Mouse (Mus musculus) spleen, adult 12 weeks (tissue): Measurements from ENCODE around the gene Casp8.
"Not testable (repeated sequence)": the region's sequence is repeated elsewhere in the genome, so short reads cannot be mapped to it uniquely, and the experiment has no call there.

Experiments
- DNase-seq: peaks from one replicate; pipeline ENCODE4 v3.0.0; 2022; ENCODE audit warnings: low spot score

Casp8 gene

DNA sequence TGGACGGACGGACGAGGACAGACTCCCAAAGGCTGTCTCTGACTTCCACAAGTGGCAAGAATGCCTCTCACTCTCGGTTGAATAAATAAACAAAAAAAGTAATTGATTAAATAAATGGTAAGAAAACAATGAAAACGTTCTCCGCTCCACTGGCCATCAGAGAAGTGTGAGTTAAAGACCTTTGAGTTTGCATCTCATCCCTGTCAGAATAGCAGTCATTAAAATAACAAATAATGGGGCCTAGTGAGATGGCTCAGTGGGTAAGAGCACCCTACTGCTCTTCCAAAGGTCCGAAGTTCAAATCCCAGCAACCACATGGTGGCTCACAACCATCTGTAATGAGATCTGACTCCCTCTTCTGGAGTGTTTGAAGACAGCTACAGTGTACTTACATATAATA lies 5.5 kb downstream of the Casp8 start:
- not testable (repeated sequence) for DNase-seq

GRCm38 (mm10) chr1:58801558-58802285 lies 6.5 kb downstream of the Casp8 start:
- no peak for DNase-seq

DNA sequence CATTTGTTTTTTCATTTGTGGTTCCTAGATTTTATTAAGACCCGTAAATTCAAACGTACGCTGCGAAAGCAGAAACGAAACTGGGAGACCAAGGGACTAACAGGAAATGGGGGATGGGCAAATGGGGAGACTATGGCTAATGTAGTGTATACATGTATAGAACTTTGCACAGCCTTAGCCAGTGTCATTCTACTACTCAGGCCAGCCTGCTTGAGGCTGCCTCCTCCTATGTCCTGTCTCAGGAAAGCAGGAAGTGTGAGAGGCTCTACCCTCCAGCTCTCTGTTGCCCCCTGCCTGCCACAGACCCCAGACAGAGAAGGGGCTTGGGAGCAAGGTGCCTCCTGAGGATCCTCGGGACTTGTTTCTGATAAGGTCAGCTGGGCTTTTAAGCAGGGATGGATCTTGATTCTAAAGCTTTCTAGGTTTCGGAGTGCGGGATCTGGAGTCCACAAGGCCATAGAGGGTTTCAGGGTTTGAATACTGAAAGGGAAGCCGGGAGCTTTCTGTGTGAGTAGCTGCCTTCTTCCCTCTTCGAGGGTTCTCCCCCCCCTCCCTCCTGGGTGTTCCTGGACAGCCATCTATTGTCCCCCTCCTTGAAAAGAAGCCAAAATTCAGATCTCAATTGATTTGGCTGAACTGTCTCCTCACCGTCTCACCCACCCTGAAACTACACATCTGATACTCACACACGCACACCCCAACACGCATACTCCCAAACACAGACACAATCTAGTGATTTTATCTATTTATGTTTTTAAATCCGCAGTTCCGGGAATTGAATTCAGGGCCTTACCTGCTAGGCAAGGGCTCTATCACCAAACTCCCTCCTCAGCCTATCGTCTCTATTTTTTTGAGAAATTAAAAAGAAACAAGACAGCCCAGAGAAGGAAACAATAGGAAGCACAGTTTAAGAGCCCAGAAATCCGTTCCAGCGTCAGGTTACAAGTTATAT lies 7.4 kb downstream of the Casp8 start:
- DNase-seq: peak; percentile 45

DNA sequence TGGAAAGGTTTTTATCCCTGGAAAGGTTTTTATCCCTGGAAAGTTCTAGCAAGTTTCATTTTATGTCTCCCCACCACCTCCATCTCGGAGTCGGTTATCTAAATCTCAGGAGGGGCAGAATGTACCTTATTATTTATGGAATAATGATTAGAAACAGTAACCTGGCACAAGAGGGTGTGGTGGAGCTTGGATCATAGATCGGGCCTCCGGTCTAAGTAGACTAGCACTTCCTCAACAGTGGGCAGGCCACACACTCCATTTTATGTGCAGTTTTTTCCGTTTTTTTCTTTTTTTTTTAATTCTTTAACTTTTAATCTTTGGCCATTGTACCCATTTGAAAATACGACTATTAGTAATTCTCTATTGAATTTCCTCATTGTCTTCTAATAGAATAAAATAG lies 8.4 kb downstream of the Casp8 start:
- no peak for DNase-seq

- DNase-seq: no peak
These were observed 11.5 kb downstream of the Casp8 start for GRCm38 (mm10) chr1:58806651-58807050.

DNA sequence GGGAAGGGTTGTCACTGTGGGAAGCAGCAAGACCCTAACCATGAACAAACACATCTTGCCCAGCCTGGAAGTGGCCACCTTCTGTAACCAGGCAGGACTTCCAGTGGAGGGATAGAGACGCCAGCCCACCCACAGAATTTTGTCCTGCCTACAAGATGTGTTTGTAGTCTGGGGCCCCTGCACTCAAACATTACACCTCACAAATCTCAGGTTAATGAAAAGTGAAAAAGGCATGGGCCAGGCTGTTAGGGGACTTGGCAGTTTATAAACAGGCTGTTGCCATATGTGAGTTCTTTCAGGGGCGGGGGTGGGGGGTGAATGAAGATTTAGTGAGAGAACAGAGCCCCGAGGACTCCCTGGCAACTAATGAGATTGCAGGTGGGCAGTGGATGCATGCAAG lies 31.1 kb downstream of the Casp8 start:
- DNase-seq: no peak

- DNase-seq: no peak
These were observed 35.6 kb downstream of the Casp8 start for GRCm38 (mm10) chr1:58830741-58831140.

GRCm38 (mm10) chr1:58832198-58832597 lies 37.0 kb downstream of the Casp8 start:
- no peak for DNase-seq

GRCm38 (mm10) chr1:58856811-58857210 lies 61.6 kb downstream of the Casp8 start:
- DNase-seq: not testable (repeated sequence)

DNA sequence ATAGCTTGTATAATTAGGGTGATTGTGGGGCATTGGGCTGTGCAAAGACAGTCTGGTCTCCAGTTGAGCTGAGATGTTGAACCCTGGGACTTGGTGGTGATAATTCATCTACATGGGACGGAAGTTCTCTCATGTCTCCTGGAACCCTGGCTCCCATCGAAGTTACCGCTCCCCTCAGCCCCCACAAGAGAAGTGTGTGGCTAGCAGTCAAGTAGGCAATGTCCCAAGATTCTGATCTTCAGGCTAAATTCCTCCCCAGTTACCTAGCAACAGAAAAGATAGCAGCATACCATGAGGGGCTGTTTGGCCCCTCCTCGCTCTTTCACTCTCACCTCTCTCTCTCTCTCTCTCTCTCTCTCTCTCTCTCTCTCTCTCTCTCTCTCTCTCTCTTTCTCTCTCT lies 64.0 kb downstream of the Casp8 start:
- DNase-seq: not testable (repeated sequence)

- DNase-seq: not testable (repeated sequence)
These were observed 64.7 kb downstream of the Casp8 start for GRCm38 (mm10) chr1:58859738-58860365.

GRCm38 (mm10) chr1:58860586-58860985 lies 65.4 kb downstream of the Casp8 start:
- DNase-seq: not testable (repeated sequence)

- not testable (repeated sequence) for DNase-seq
These were observed 81.3 kb downstream of the Casp8 start for GRCm38 (mm10) chr1:58876500-58876899.

- DNase-seq: not testable (repeated sequence)
These were observed 84.1 kb downstream of the Casp8 start for GRCm38 (mm10) chr1:58879291-58879690.

DNA sequence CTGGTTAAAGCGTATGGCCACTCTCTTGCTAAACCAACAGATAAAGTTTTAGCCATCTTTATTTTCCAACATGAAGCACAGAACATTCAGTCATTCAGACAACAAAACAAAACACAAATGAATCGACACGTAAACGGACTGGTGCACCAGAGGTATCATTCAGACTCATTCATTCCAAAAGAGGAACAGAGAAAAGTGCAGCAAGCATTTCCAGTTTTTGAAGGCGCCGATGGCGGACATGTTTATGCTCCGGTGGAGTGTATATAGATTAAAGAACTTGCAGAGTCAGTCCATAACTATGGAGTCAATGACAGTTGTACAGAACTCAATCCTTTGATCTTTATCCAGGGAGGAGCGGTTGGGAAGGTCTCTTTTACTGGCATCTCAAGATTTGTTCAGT lies 88.1 kb downstream of the Casp8 start:
- DNase-seq: not testable (repeated sequence)

- no peak for DNase-seq
These were observed 90.5 kb downstream of the Casp8 start for GRCm38 (mm10) chr1:58885646-58886045.

- DNase-seq: no peak
These were observed 94.8 kb downstream of the Casp8 start for GRCm38 (mm10) chr1:58889826-58890546.

DNA sequence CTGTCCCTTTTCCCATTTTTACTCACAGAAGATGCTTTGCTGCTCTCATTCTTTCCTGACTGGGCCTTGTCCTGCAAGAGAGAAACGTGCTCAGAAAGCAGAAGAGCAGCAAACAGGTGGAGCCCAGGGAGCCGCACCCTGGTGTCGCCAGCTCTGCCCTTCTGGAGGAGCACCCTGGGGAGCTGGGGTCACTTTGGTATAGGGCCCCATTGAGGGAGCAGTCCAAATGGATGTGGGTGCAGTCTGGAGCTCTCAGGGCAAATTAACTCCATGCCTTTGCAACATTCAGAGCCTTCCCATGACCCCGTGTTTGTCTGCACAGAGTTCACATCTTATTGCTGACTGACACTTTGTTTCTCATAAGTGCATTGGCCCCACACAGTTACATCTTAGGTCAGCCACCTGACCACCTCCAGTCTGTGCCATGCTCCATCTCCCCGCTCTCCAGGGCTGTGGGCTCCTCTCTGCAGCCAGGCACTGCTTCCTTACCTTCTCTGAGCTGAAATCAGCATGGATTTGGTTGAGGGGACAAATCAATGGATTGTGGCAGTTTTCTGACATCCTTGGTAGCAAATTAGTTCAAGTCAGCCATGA lies 95.6 kb downstream of the Casp8 start:
- not testable (repeated sequence) for DNase-seq

- DNase-seq: not testable (repeated sequence)
These were observed 96.5 kb downstream of the Casp8 start for GRCm38 (mm10) chr1:58891481-58892170.

DNA sequence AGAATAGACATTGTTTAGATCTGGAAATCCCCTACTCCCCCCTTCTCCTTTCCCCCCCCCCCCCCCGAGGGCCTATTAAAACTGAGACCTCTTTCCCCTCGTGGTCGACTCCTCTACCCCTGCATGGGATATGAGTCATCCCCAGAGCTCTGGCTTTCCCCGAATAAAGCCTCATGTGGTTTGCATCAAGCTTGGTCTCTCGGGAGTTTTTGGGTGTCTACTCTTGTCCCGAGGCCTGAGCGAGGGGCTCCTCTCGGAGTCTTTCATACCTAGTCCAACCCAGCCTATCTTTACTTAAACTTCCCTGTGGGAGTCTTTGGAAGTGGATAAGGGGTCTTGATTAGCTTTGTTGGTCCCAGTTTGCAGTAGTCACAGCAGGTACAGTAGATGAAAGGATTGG lies 97.2 kb downstream of the Casp8 start:
- not testable (repeated sequence) for DNase-seq
